Mouse (Mus musculus): ENCODE measurements around the gene Dlx3. TPM values are rescaled to one million over a fixed set of nuclear protein-coding genes. Genes with fewer than 3 reads are reported as not detected.

The Dlx3 gene
- total RNA-seq, 2 experiments from 2014 or later = 0.04 TPM; not detected in 1

DNA sequence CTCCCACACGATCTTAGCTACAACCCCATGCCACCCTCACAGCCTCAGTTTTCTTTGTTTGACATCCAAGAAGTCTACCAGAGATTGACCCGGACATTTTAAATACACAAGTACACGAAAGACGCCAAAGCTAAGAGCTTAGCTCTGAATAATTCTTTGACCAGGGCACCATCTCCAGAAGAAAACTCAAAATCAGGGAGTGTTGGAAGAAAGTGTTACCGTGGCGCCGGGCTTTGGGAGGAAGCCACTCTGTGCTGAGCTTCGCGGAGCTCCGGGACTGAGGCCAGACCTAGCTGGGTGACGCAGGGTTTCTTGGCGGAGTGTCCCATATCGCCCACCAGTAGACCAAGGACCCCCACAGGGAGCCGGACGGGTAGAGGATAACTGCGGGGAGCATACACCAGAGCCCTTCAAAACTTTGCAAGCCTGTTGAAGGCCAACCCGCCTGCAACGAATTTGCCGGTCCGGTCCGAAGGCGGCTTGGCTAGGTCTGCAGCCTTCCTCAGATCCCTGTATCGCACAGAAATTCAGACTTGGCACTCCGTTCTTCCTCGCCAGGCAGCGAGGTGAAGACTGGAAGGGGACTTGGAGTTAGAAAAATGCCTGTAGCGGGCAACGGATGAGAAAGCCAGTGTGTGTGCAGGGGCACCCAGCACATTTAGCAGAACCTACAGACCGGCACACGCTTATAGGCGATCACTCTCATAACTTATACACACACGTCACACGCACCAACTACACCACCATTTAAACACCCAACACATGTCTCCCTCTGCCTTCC, 30.5 kb downstream of the Dlx3 start:
- no peak for ATAC-seq (ENCODE audit: poor library complexity, severe bottlenecking)

DNA sequence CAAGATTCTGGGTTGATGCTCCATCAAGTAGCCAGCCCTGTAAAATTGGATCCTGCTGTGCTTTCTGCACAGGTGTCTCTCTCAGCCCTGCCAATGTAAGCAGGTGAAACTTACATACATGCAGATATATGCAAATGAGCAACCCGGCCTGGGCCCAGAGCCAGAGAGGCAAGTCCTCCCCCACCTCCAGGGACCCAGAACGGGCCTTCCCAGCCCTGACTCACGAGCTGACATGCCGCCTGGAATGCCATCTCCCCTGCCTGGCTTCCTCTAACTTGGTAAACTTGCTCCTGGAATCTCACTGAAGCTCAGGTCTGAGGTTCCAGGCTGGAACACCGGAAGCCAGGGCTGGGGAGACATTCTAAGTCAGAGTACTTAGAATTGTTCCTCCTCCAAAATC, 33.2 kb downstream of the Dlx3 start:
- no peak for ATAC-seq (ENCODE audit: poor library complexity, severe bottlenecking)

DNA sequence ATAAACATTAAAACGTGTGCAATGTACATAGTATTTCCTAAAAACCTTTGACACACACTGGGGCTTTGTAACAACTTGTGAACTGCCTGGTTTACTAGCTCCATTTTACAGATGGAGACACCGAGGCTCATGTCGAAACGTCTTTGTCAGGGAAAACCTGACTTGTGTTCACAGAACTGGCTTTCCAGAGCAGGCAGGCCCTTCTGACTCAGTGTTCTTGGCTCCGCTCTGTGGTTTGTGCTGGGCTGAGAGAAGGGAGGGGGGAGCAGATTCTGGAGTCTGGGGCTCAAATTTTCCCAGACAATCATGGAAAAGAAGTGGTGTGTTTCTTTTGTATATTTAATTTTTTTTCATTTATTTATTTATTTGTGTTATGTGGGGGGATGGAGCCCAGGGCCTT, 33.8 kb downstream of the Dlx3 start:
- no peak for ATAC-seq (ENCODE audit: poor library complexity, severe bottlenecking)

- no peak for ATAC-seq (ENCODE audit: poor library complexity, severe bottlenecking)
Measured at GRCm38 (mm10) chr11:95155511-95155910, 35.6 kb downstream of the Dlx3 start.

GRCm38 (mm10) chr11:95157356-95157755, 37.4 kb downstream of the Dlx3 start:
- no peak for ATAC-seq (ENCODE audit: poor library complexity, severe bottlenecking)

DNA sequence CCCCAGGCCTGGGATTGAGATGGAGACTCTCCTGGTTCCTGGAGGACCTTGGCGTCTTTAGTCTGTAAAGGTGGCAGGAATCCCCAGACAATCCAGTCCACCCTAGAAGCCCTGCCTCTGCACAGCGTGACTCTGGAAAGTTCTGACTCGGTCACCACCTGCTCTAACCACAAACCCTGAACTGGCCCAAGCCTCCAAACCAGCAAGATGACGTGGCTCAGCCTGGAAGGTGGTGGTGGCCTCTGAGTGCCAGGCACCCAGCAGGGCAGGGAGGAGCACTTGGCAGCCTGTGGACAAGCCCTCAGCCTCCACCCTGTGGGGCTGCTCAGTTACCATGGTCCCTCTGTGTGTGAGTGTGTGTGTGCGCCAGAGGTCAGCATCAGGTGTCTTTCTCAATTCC, 38.0 kb downstream of the Dlx3 start:
- ATAC-seq (ENCODE audit: poor library complexity, severe bottlenecking) = no peak

DNA sequence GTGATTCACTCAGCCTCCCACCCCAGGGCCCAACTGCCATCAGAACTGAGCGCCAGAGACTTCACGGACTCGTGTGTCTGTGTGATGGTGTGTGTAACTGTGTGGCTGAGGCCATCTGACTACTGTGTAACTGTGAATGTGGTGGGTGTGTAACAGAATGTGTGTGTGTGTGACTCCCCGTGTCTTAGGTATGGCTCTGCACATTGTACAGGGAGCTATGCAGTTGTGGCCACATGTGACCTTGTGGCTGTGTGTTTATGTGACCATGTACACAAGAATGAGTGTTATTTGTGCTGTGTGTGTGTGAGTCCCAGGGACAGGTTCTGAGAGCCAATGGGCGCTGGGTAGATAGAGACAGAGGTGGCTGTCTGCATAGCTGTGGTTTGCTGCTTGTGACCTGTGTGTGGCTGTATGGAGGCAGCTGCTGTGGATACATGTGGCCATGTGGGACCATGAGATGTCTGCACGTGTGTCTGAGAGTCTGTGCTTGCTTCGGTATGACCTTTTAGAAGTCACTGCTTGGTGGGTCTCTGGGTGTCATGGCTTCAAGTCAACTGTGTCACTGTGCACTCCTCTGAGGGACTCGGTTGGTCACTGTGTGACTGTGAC, 39.9 kb downstream of the Dlx3 start:
- ATAC-seq (ENCODE audit: poor library complexity, severe bottlenecking) = no peak

DNA sequence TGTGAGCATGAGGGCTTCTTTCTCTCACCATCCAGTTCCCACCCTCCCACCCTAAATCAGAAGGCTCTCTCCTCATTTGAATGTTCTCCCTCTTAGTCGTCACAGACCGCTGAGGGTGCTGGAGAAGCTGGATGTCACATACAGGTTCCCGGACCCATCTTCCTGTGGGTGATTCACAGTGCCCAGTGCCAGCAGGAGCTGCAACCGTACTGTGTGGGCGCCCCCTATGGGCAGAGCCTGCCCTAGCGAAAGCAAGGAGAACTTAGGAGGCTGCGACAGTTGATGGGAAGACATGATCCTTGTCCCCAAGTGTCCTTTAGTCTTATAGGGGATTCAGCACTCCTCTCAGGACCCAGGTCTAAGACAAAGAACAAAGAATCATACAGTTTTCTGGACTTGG, 40.8 kb downstream of the Dlx3 start:
- no peak for ATAC-seq (ENCODE audit: poor library complexity, severe bottlenecking)

- no peak for ATAC-seq (ENCODE audit: poor library complexity, severe bottlenecking)
Measured at GRCm38 (mm10) chr11:95161708-95162107, 41.8 kb downstream of the Dlx3 start.

DNA sequence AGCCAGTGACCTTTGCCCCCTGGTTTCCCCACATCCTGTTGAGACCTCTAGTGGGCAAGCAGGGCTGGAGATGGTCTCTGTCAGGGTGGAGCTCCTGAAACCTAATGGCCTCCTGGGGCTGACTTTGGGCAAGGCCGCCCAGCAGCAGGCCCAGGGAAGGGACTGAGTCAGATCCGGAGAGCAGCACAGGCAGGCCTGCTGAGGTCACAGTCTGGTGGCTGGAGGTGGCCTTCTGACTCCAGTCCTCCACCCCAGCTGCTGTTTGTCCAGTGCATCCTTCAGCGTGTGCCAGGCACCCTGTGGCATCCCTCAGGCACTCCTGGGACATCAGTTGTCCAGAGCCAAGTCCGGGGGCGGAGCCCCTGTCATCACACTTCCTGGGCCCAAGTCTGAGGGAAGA, 45.9 kb downstream of the Dlx3 start:
- ATAC-seq (ENCODE audit: poor library complexity, severe bottlenecking) = no peak

Other genes starting within 250 kb of the Dlx3 start
- 0.36 and 0.42 TPM in 2 replicates for gene Col1a1, start 183.9 kb upstream of the Dlx3 start, total RNA-seq (2015)
- 0.49 and 4.8 TPM in 2 replicates for gene Col1a1, start 183.9 kb upstream of the Dlx3 start, total RNA-seq (2017)
- not detected in 2 replicates for gene Hils1, start 152.5 kb upstream of the Dlx3 start, total RNA-seq (2015)
- not detected in 2 replicates for gene Hils1, start 152.5 kb upstream of the Dlx3 start, total RNA-seq (2017)
- not detected in 2 replicates for gene Sgca, start 143.8 kb upstream of the Dlx3 start, total RNA-seq (2015)
- gene Sgca, start 143.8 kb upstream of the Dlx3 start, total RNA-seq (2017) = not detected in 2 replicates
- gene Ppp1r9b, start 129.1 kb upstream of the Dlx3 start, total RNA-seq (2015) = 73.7 and 76.7 TPM in 2 replicates
- gene Ppp1r9b, start 129.1 kb upstream of the Dlx3 start, total RNA-seq (2017) = 155 and 158 TPM in 2 replicates
- gene Samd14, start 110.2 kb upstream of the Dlx3 start, total RNA-seq (2015) = 0.74 and 1.0 TPM in 2 replicates
- gene Samd14, start 110.2 kb upstream of the Dlx3 start, total RNA-seq (2017) = 0.18 and 0.69 TPM in 2 replicates
- 4.5 and 6.3 TPM in 2 replicates for gene Pdk2, start 78.8 kb upstream of the Dlx3 start, total RNA-seq (2015)
- gene Pdk2, start 78.8 kb upstream of the Dlx3 start, total RNA-seq (2017) = 0.73 and 1.7 TPM in 2 replicates
- 0.09 TPM in 1 of 2 replicates, not detected in the other for gene Itga3, start 43.3 kb upstream of the Dlx3 start, total RNA-seq (2015)
- gene Itga3, start 43.3 kb upstream of the Dlx3 start, total RNA-seq (2017) = 0.24 TPM in 1 of 2 replicates, not detected in the other
- gene Dlx4, start 26.1 kb downstream of the Dlx3 start, total RNA-seq (2015) = not detected in 2 replicates
- not detected in 2 replicates for gene Dlx4, start 26.1 kb downstream of the Dlx3 start, total RNA-seq (2017)
- not detected in 2 replicates for gene Tac4, start 141.4 kb downstream of the Dlx3 start, total RNA-seq (2015)
- gene Tac4, start 141.4 kb downstream of the Dlx3 start, total RNA-seq (2017) = 0.15 TPM in 1 of 2 replicates, not detected in the other
- 78.8 and 84.7 TPM in 2 replicates for gene Kat7, start 190.1 kb downstream of the Dlx3 start, total RNA-seq (2015)
- gene Kat7, start 190.1 kb downstream of the Dlx3 start, total RNA-seq (2017) = 65.1 and 69.1 TPM in 2 replicates
- 62.5 and 73.3 TPM in 2 replicates for gene Fam117a, start 216.9 kb downstream of the Dlx3 start, total RNA-seq (2015)
- 63.5 and 72.2 TPM in 2 replicates for gene Fam117a, start 216.9 kb downstream of the Dlx3 start, total RNA-seq (2017)

All from megakaryocyte, adult 5-6 weeks (primary cell).